Mouse (Mus musculus): Measurements from ENCODE around the gene Prdm16.

DNA sequence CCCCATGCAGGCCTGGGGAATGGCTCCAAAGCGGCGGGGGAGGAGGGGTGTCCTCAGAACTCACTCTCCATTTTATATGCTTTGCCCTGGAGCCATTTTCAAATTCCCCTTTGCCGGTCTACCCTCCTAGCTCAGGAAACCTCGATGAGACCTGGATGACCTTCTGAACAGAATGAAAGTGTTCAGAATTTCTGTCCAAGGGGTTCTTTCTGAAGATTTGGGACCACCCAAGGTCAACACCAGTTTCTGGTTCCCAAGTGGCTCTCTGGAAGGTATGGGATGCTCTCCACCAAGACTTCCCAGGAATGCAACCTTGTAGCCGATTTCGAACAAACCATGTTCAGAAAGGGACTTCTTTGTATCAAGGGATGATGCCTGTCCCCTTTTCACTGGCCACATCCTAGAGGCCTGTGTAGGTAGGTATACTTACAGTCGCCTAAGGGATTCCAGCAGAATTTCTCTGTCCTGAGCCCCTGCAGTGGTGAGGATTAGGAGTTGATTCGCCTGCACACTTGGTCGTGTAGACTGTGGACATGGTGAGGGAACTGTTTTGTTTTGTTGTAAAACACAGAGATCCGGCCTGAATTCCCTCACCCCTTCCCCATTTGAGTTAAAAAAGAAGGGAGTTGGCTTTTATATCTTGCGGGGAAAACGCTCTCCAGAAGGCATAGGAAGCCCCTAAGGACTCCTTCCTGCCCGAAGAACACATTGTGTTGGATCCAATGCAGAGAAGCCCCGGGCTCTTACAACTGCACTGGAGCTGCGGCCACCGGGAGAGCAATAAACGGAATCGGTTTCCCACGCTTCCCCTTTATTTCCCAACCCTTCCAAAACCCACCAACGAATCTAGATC is 4.0 kb upstream of the Prdm16 start:
- no peak for TF ChIP-seq ZC3H11A (IDR thresholded peaks at IDR 0.05; ENCODE audit: low read depth, low read length)
- no peak for TF ChIP-seq EP300 (IDR thresholded peaks at IDR 0.05; ENCODE audit: low read length)
- TF ChIP-seq POLR2A (IDR thresholded peaks at IDR 0.05; ENCODE audit: low read depth, low read length): no peak
- TF ChIP-seq CTCF (conservative IDR thresholded peaks at IDR 0.05 in 1 of 2, IDR thresholded peaks at IDR 0.05 in 1 of 2; ENCODE audit: low read depth in 2 of 2, low read length in 2 of 2): no peak
- TF ChIP-seq CHD1 (IDR thresholded peaks at IDR 0.05; ENCODE audit: low read depth, low read length): no peak
- TF ChIP-seq USF1 (IDR thresholded peaks at IDR 0.05; ENCODE audit: low read depth, low read length): no peak
- no peak for TF ChIP-seq GABPA (IDR thresholded peaks at IDR 0.05; ENCODE audit: insufficient replicate concordance, low read depth, low read length)
- TF ChIP-seq NELFE (IDR thresholded peaks at IDR 0.05; ENCODE audit: low read depth, low read length): no peak
- no peak for TF ChIP-seq MAFK (IDR thresholded peaks at IDR 0.05; ENCODE audit: insufficient replicate concordance, low read length)
- no peak for TF ChIP-seq E2F4 (IDR thresholded peaks at IDR 0.05; ENCODE audit: insufficient replicate concordance, low read depth, low read length)
- TF ChIP-seq TCF12 (IDR thresholded peaks at IDR 0.05; ENCODE audit: low read depth, low read length): no peak
